ENCODE assay signal across 10 mouse cellular contexts in the genomic region with DNA sequence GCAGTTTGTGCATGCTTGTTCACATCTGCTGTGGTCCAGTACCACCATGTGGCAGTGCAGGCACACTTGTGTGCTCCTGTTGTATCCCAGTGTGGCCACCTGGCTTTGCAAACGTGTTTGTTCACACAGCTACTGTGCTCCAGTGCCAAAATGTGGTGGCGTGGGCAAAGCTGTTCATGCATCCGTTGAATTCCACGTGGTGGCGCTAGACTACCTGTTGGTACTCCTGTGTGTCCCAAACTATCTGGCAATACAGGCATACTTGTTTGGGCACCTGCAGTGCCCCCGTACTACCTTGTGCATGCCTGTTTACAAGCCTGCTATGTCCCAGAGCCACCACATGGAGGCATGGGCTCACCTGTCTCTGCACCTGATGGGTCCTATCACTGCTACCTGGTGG. TPM values are rescaled to one million over a fixed set of nuclear protein-coding genes. Genes with fewer than 3 reads are reported as not detected.
DNase-seq lines count a peak whose midpoint lies in the region; ATAC-seq lines count a peak whose summit lies in the region.
"Had no signal": no experiment of that assay in that cellular context is flagged by ENCODE, and none has a peak within 500 bp of the region (broad histone marks: within the 10 kb centered on the region; RNA-seq: fewer than 3 reads in every experiment).

No protein-coding gene starts in this region.

- no peaks in the 10 kb centered on the region for H3K36me3 ChIP-seq in forebrain, embryonic 13.5 days (ENCODE audit: poor library complexity, severe bottlenecking)
- H3K36me3 ChIP-seq: liver, embryonic 13.5 days had no signal

- H3K4me2 ChIP-seq in forebrain, embryonic 13.5 days = no peak overlapping the region
- H3K4me2 ChIP-seq: liver, embryonic 13.5 days had no signal

- H3K27ac ChIP-seq in forebrain, embryonic 13.5 days = no peak overlapping the region
- H3K27ac ChIP-seq: liver, embryonic 13.5 days had no signal

- H3K9me3 ChIP-seq in forebrain, embryonic 13.5 days (replicated peaks) = no peaks in the 10 kb centered on the region
- H3K9me3 ChIP-seq: liver, embryonic 13.5 days had no signal

- H3K4me3 ChIP-seq in forebrain, embryonic 13.5 days = no peak overlapping the region
- H3K4me3 ChIP-seq: liver, embryonic 13.5 days had no signal

- H3K27me3 ChIP-seq in forebrain, embryonic 13.5 days = no peaks in the 10 kb centered on the region
- H3K27me3 ChIP-seq: liver, embryonic 13.5 days had no signal

- H3K4me1 ChIP-seq in forebrain, embryonic 13.5 days = no peaks in the 10 kb centered on the region
- H3K4me1 ChIP-seq: liver, embryonic 13.5 days had no signal

- intact Hi-C loops in left cerebral cortex, postnatal 4 days (cut with DNase I) = loop anchor here (5.0 kb wide), 2 partner anchors 87 to 217 kb away; no protein-coding TSS in a partner anchor
- intact Hi-C loops in gastrocnemius, postnatal 14 days (cut with DNase I; ENCODE audit: low total_unique reads) = loop anchor here (5.0 kb wide), 1 partner anchor 217 kb away; no protein-coding TSS in a partner anchor

- H3K9ac ChIP-seq in forebrain, embryonic 13.5 days = no peak overlapping the region
- H3K9ac ChIP-seq: liver, embryonic 13.5 days had no signal

- 33% methylated on average over 6 of the region's 6 CpGs for WGBS in forebrain, embryonic 13.5 days

- DNase-seq in cerebellum, adult 9-11 months = peak; percentile 43
- DNase-seq in cerebellum, adult 9-10 months = no peak
- DNase-seq in left cerebral cortex, postnatal 4 days = peak; percentile 39
- DNase-seq in left cerebral cortex, adult 8-10 months (ENCODE audit: low spot score in 2 of 2) = no peak
- DNase-seq in brain, adult 2 months (ENCODE audit: low read depth, low spot score) = peak; percentile 69
- peak; percentile 44 for DNase-seq in lung, postnatal 10 days
- no peak for DNase-seq in gastrocnemius, postnatal 14 days
- DNase-seq: liver, embryonic 13.5 days had no signal

- ATAC-seq in forebrain, embryonic 13.5 days = no peak
- ATAC-seq: Patski had no signal

RNA-seq across cellular contexts. Expression of gene Gnaz, which starts 32.0 kb away (rescaled TPM):
- total RNA-seq in left cerebral cortex, postnatal 4 days (2021) = 100 to 1,000 TPM; 134 to 150 TPM
- total RNA-seq in left cerebral cortex, adult 8-10 months (2022) = 100 to 1,000 TPM in 2 of 4 experiments, 10 to 100 TPM in 2; 93.3 to 104 (median 99.6) TPM
- polyA plus RNA-seq in forebrain, embryonic 13.5 days (2015; fragmentation: Nextera tagmentation; extraction: Ambion mirVana) = 18.3 and 20.9 TPM in 2 replicates
- total RNA-seq in gastrocnemius, postnatal 14 days (2021) = 1 to 10 TPM in 1 of 2 experiments, under 1 TPM in 1; 0.18 to 1.2 TPM

Comparison
In these comparisons a context has a peak if more than half of its experiments do, and no peak if none do; other contexts are left out.
1. DNase-seq: peak in cerebellum, adult 9-11 months (single experiment), left cerebral cortex, postnatal 4 days (single experiment), brain, adult 2 months (single experiment) and lung, postnatal 10 days (single experiment); none in cerebellum, adult 9-10 months (single experiment), left cerebral cortex, adult 8-10 months (0 of 2) and gastrocnemius, postnatal 14 days (single experiment).
2. RNA of gene Gnaz, which starts 32.0 kb away (total RNA-seq): 134 to 150 TPM in left cerebral cortex, postnatal 4 days and 93.3 to 104 TPM in left cerebral cortex, adult 8-10 months; 0.18 to 1.2 TPM in gastrocnemius, postnatal 14 days; every median in the first group is over 10 times any median in the second.